Mouse (Mus musculus): Measurements from ENCODE around the gene Sohlh1. TPM values are rescaled to one million over a fixed set of nuclear protein-coding genes. Genes with fewer than 3 reads are reported as not detected.
"Not testable (repeated sequence)": the region's sequence is repeated elsewhere in the genome, so short reads cannot be mapped to it uniquely, and the experiment has no call there.

Gene Sohlh1
- total RNA-seq, 2 experiments from 2014 or later: not detected

- intact Hi-C loops (cut with DNase I): no loop called here
- TF ChIP-seq CTCF (IDR thresholded peaks at IDR 0.05): no peak
- no peak overlapping the region for H3K27ac ChIP-seq
- no peak for DNase-seq
- no peak overlapping the region for H3K4me3 ChIP-seq
These were observed 18.6 kb downstream of the Sohlh1 start for GRCm38 (mm10) chr2:25828344-25828947.

GRCm38 (mm10) chr2:25824751-25825150, 22.3 kb downstream of the Sohlh1 start:
- intact Hi-C loops (cut with DNase I): no loop called here
- Histone ChIP-seq H3K27ac (no peak overlapping the region), H3K4me3 (no peak overlapping the region)
- TF ChIP-seq CTCF (IDR thresholded peaks at IDR 0.05): no peak
- DNase-seq: no peak

DNA sequence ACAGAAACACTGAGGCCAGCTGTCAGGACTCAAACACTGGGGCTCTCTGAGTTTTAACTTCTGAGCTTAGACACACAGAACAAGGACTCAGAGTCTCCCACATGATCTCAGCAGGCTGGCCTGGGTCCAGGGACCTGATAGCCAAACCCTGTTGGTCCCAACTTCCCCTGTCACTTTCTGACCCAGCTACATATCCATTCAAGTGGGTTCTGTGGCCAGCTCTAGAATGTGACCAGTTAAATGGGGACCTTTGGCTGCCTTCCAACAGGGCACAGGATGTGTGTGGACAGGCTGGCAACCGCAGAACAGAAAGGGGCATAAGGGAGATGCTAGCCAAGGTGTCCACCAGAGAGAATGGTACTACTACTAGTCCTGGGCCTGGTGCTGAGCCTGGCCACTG, 24.2 kb downstream of the Sohlh1 start, which contains the start of gene Lcn9:
Gene Lcn9 (plus strand): TSS at position 348 of the 400 bp plus-strand sequence.
- Histone ChIP-seq H3K4me3 (no peak within 1 kb of the TSS), H3K27ac (no peak within 1 kb of the TSS)
- no peak for TF ChIP-seq CTCF (IDR thresholded peaks at IDR 0.05)
- DNase-seq: no peak
- intact Hi-C loops (cut with DNase I): no loop called here

- DNase-seq; H3K4me3 ChIP-seq; intact Hi-C loops (cut with DNase I); H3K27ac ChIP-seq: not testable (repeated sequence)
These were observed 31.3 kb downstream of the Sohlh1 start, which contains the start of gene Glt6d1 for GRCm38 (mm10) chr2:25815748-25816147. Glt6d1 (minus strand) TSS chr2:25815848.

DNA sequence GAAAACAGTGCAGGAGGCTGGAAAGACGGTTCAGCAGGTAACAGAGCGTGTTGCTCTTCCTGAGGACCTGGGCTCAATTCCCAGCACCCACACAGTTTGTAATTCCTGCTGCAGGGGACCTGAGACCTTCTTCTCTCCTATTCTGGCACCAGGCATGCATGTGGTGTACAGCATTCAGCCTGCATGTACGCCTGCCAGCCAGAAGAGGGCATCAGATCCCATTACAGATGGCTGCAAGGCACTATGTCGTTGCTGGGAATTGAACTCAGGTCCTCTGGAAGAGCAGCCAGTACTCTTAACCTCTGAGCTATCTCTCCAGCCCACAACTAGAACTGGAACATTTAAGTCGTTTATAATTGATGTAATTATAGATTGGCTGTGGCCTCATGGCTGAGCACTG, 33.7 kb downstream of the Sohlh1 start:
- intact Hi-C loops (cut with DNase I): no loop called here
- H3K4me3 ChIP-seq: no peak overlapping the region
- no peak for DNase-seq
- TF ChIP-seq CTCF (IDR thresholded peaks at IDR 0.05): no peak
- no peak overlapping the region for H3K27ac ChIP-seq

DNA sequence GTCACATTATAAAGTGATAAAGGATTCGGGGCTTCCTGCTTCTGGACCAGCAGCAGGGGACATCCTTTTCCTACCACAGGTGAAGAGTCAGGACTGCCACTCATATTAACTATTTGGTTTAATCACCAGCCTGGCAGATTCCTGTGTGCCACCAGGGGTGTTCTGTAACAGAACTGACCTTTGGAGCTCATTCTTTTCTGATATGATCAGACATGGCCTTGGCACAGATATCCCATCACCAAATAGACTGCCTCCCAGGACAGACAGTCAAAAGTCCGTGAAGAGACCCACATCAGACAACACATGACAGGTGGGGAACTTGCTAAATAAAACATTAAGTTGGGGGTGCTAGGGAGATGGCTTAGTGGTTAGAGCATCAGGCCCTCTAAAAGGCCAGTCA, 35.3 kb downstream of the Sohlh1 start:
- no peak for TF ChIP-seq CTCF (IDR thresholded peaks at IDR 0.05)
- intact Hi-C loops (cut with DNase I): no loop called here
- H3K4me3 ChIP-seq: no peak overlapping the region
- DNase-seq: no peak
- no peak overlapping the region for H3K27ac ChIP-seq

GRCm38 (mm10) chr2:25798065-25798464, 49.0 kb downstream of the Sohlh1 start:
- Histone ChIP-seq H3K4me3 (no peak overlapping the region), H3K27ac (no peak overlapping the region)
- intact Hi-C loops (cut with DNase I): no loop called here
- no peak for TF ChIP-seq CTCF (IDR thresholded peaks at IDR 0.05)
- no peak for DNase-seq

DNA sequence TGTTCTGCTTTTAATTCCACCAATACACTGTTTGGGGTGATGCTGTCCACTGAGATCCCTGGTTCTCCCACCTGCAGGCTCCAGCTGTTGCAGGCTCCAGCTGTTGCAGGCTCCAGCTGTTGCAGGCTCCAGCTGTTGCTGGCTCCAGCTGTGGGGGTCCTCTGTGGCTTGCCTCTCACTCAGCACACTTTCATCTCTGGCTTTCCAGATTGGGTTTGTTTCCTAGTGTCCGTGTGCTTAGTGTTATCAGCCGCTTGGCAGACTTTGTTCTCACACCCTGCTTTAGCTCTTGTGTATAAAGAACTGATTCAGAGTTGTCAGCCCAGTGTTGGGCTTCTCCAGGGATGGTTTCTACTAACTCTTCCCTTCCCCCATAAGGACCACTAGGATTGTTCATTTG, 49.4 kb downstream of the Sohlh1 start:
- no peak overlapping the region for H3K27ac ChIP-seq
- no peak for TF ChIP-seq CTCF (IDR thresholded peaks at IDR 0.05)
- DNase-seq: no peak
- intact Hi-C loops (cut with DNase I): no loop called here
- no peak overlapping the region for H3K4me3 ChIP-seq

Other genes with a start within 250 kb of the Sohlh1 start
- 10 to 100 TPM; 85.6 to 95.2 TPM for gene Rabl6, start 238.7 kb downstream of the Sohlh1 start, total RNA-seq (2021)
- gene Ccdc183, start 229.6 kb downstream of the Sohlh1 start, total RNA-seq (2021): not detected
- 10 to 100 TPM; 14.9 to 15.1 TPM for gene Tmem141, start 225.2 kb downstream of the Sohlh1 start, total RNA-seq (2021)
- 1 to 10 TPM; 1.8 to 5.3 TPM for gene Fcna, start 219.2 kb downstream of the Sohlh1 start, total RNA-seq (2021)
- gene Lcn8, start 194.1 kb downstream of the Sohlh1 start, total RNA-seq (2021): 1 to 10 TPM; 3.3 to 5.1 TPM
- not detected for gene Lcn5, start 189.3 kb downstream of the Sohlh1 start, total RNA-seq (2021)
- gene Lcn6, start 170.5 kb downstream of the Sohlh1 start, total RNA-seq (2021): not detected
- gene Lcn10, start 164.5 kb downstream of the Sohlh1 start, total RNA-seq (2021): not detected
- not detected for gene Obp2a, start 147.2 kb downstream of the Sohlh1 start, total RNA-seq (2021)
- 10 to 100 TPM; 11.4 to 13.1 TPM for gene Bmyc, start 140.5 kb downstream of the Sohlh1 start, total RNA-seq (2021)
- not detected for gene Obp2b, start 110.2 kb downstream of the Sohlh1 start, total RNA-seq (2021)
- not detected for gene Lcn3, start 81.7 kb downstream of the Sohlh1 start, total RNA-seq (2021)
- not detected for gene Lcn11, start 70.2 kb downstream of the Sohlh1 start, total RNA-seq (2021)
- gene Gm13539, start 65.0 kb downstream of the Sohlh1 start, total RNA-seq (2021): not detected
- gene Glt6d1, start 31.4 kb downstream of the Sohlh1 start, total RNA-seq (2021): not detected
- gene Lcn9, start 24.1 kb downstream of the Sohlh1 start, total RNA-seq (2021): not detected
- gene Kcnt1, start 16.5 kb upstream of the Sohlh1 start, total RNA-seq (2021): under 1 TPM in 1 of 2 experiments, not detected in 1; 0.05 TPM
- 10 to 100 TPM; 43.7 to 55.7 TPM for gene Camsap1, start 136.0 kb upstream of the Sohlh1 start, total RNA-seq (2021)
- gene Ubac1, start 174.5 kb upstream of the Sohlh1 start, total RNA-seq (2021): 100 to 1,000 TPM; 223 to 239 TPM

Measured in gastrocnemius, adult 2 months (tissue).